In the genomic region with DNA sequence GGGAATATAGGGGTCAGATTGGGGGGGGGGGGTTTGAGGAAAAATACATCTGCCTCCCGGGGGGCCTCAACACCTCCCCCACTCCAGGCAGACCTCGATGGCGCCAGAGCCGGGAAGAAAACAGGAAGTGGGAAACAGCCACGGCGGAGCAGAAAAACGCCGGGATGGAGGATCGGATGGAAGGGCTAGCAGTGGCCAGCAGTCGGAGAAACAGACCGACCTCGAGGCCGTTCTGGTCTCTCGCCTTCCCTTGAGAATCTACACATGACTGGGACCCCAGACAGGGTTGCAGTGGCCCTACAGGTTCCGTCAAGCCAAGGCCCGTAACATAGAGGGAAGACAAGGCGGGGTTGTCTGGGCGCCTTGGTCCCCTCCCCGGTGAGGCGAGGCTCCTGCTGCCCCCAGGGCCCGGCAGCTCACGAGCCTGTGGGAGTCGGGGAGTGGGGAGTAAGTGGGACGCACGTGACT, we compare ENCODE assay signal across 8 mouse cellular contexts. TPM values are rescaled to one million over a fixed set of nuclear protein-coding genes. Genes with fewer than 3 reads are reported as not detected.
DNase-seq lines count a peak whose midpoint lies in the region; ATAC-seq and TF ChIP-seq lines count a peak whose summit lies in the region.

No protein-coding gene starts in this region.

- under 1% methylated on average over 25 of the region's 25 CpGs for WGBS in heart, embryonic 11.5 days (ENCODE audit: insufficient replicate concordance)
- WGBS in neural tube, embryonic 12.5 days: under 1% methylated on average over 25 of the region's 25 CpGs

- peaks cover 12% of the 10 kb centered on the region for H3K36me3 ChIP-seq in heart, embryonic 11.5 days (ENCODE audit: control insufficient read depth, insufficient read depth, low read length)
- peaks cover 29% of the 10 kb centered on the region for H3K36me3 ChIP-seq in ES-E14 (ENCODE audit: control insufficient read depth, insufficient read depth, low read length, poor library complexity, severe bottlenecking)
- peaks cover 18% of the 10 kb centered on the region for H3K36me3 ChIP-seq in neural tube, embryonic 12.5 days

- peaks cover 39% of the 10 kb centered on the region for H3K4me1 ChIP-seq in heart, embryonic 11.5 days (ENCODE audit: control insufficient read depth, insufficient read depth, low read length)
- H3K4me1 ChIP-seq in ES-E14 (ENCODE audit: control insufficient read depth in 2 of 2, insufficient read depth in 2 of 2, low read length in 2 of 2, poor library complexity in 1 of 2): peaks cover 3 to 26% of the 10 kb centered on the region in 2 experiments
- H3K4me1 ChIP-seq in embryonic fibroblast, embryonic 13.5 days (ENCODE audit: control insufficient read depth, insufficient read depth, low read length): peaks cover 9% of the 10 kb centered on the region; the same call in 1 of the 2 replicates
- peaks cover 50% of the 10 kb centered on the region for H3K4me1 ChIP-seq in neural tube, embryonic 12.5 days

- peak overlapping the region; percentile 99 for H3K27ac ChIP-seq in heart, embryonic 11.5 days (ENCODE audit: low read depth, low read length)
- H3K27ac ChIP-seq in ES-E14 (ENCODE audit: insufficient read depth, low read depth, low read length, poor library complexity, severe bottlenecking): peak overlapping the region; percentile 94
- peak overlapping the region; percentile 80 for H3K27ac ChIP-seq in embryonic fibroblast, embryonic 13.5 days (ENCODE audit: insufficient read depth, low read length)
- H3K27ac ChIP-seq in neural tube, embryonic 12.5 days: peak overlapping the region; percentile 82

- no peaks in the 10 kb centered on the region for H3K9me3 ChIP-seq in heart, embryonic 11.5 days (replicated peaks; ENCODE audit: control insufficient read depth, low read length)
- no peaks in the 10 kb centered on the region for H3K9me3 ChIP-seq in ES-E14 (ENCODE audit: control insufficient read depth, insufficient read depth, low read depth, low read length)
- no peaks in the 10 kb centered on the region for H3K9me3 ChIP-seq in neural tube, embryonic 12.5 days

- ATAC-seq in heart, embryonic 11.5 days (replicated peaks; ENCODE audit: insufficient number of reproducible peaks, low FRiP score, low TSS enrichment): no peak; the same call in 1 of the 2 replicates
- peak; percentile 17; the same call in 1 of the 2 replicates for ATAC-seq in neural tube, embryonic 12.5 days (ENCODE audit: low FRiP score, low read depth)

- DNase-seq in heart, postnatal 36 days: no peak
- no peak for DNase-seq in ES-E14 (ENCODE audit: low read depth, low spot score)
- DNase-seq in kidney, postnatal 14 days: peak; percentile 50
- no peak for DNase-seq in adrenal gland, postnatal 25 days
- DNase-seq in thymus, postnatal 0 days (ENCODE audit: low spot score): no peak

- peak overlapping the region; percentile 80 for H3K4me3 ChIP-seq in heart, embryonic 11.5 days (ENCODE audit: low read depth, low read length)
- peak overlapping the region; percentile 92 to 98 for H3K4me3 ChIP-seq in ES-E14 (ENCODE audit: insufficient read depth in 1 of 2, low read depth in 1 of 2, low read length in 2 of 2, poor library complexity in 1 of 2, severe bottlenecking in 1 of 2)
- peak overlapping the region; percentile 79 for H3K4me3 ChIP-seq in embryonic fibroblast, embryonic 13.5 days (ENCODE audit: insufficient read depth, low read length)
- peak overlapping the region; percentile 89 for H3K4me3 ChIP-seq in neural tube, embryonic 12.5 days

- in situ Hi-C loops in ES-E14 (cut with MboI; ENCODE audit: low sequenced_read_pairs in 2 of 2, unreplicated experiment in 2 of 2): no loop called here

- H3K9ac ChIP-seq in heart, embryonic 11.5 days (ENCODE audit: low read depth, low read length): peak overlapping the region; percentile 99
- H3K9ac ChIP-seq in ES-E14 (ENCODE audit: insufficient read depth, low read depth, low read length, poor library complexity, severe bottlenecking): peak overlapping the region; percentile 91
- H3K9ac ChIP-seq in neural tube, embryonic 12.5 days: peak overlapping the region; percentile 83

- no peak for TF ChIP-seq CTCF in embryonic fibroblast, embryonic 13.5 days (IDR thresholded peaks at IDR 0.05; ENCODE audit: borderline replicate concordance, insufficient read depth, low read length)

- intact Hi-C loops in heart, postnatal 36 days (cut with DNase I): loop anchor here (1.0 kb wide), 1 partner anchor 10 kb away; no protein-coding TSS in a partner anchor

- H3K27me3 ChIP-seq in heart, embryonic 11.5 days (ENCODE audit: control insufficient read depth, insufficient read depth, low read length): no peaks in the 10 kb centered on the region
- H3K27me3 ChIP-seq in neural tube, embryonic 12.5 days (replicated peaks): no peaks in the 10 kb centered on the region

- peak overlapping the region; percentile 98 for H3K4me2 ChIP-seq in heart, embryonic 11.5 days
- H3K4me2 ChIP-seq in neural tube, embryonic 12.5 days (replicated peaks): peak overlapping the region; percentile 96

- TF ChIP-seq POLR2A in embryonic fibroblast, embryonic 13.5 days (IDR thresholded peaks at IDR 0.05; ENCODE audit: low read depth, low read length): no peak; the same call in 1 of the 2 replicates

TF ChIP-seq in ES-E14, 5 proteins besides CTCF, POLR2A, EP300 and RAD21:
- TF ChIP-seq ZC3H11A (IDR thresholded peaks at IDR 0.05; ENCODE audit: borderline replicate concordance, low read depth, low read length): no peak
TF ChIP-seq in ES-E14: peak in this region for 0.

RNA-seq across cellular contexts. Expression of gene Erf, which starts 1.7 kb away (rescaled TPM):
- polyA plus RNA-seq in heart, embryonic 11.5 days (2014; fragmentation: Nextera tagmentation; extraction: Ambion mirVana): 20.5 and 25.0 TPM in 2 replicates
- 10 to 100 TPM; 22.3 to 26.2 TPM for total RNA-seq in heart, postnatal 36 days (2021)
- 82.2 and 87.1 TPM in 2 replicates for total RNA-seq in ES-E14 (2012; rRNA removed)
- polyA plus RNA-seq in embryonic fibroblast, embryonic 13.5 days (2011; ENCODE audit: insufficient read length, low read depth, missing spikeins): 64.5 and 70.9 TPM in 2 replicates
- polyA plus RNA-seq in neural tube, embryonic 12.5 days (2016; fragmentation: Nextera tagmentation; extraction: Ambion mirVana): 11.9 and 13.1 TPM in 2 replicates
- 19.4 and 33.2 TPM in 2 replicates for total RNA-seq in adrenal gland, postnatal 25 days (2021)
- polyA plus RNA-seq in thymus, postnatal 0 days (2015; fragmentation: Nextera tagmentation; extraction: Ambion mirVana): 4.5 and 6.4 TPM in 2 replicates

RNA-seq across cellular contexts. Expression of gene Gsk3a, which starts 11.2 kb away (rescaled TPM):
- 10.4 and 11.6 TPM in 2 replicates for polyA plus RNA-seq in heart, embryonic 11.5 days (2014; fragmentation: Nextera tagmentation; extraction: Ambion mirVana)
- 10 to 100 TPM; 67.5 to 69.2 TPM for total RNA-seq in heart, postnatal 36 days (2021)
- 38.2 and 38.5 TPM in 2 replicates for total RNA-seq in ES-E14 (2012; rRNA removed)
- 70.6 and 72.5 TPM in 2 replicates for polyA plus RNA-seq in embryonic fibroblast, embryonic 13.5 days (2011; ENCODE audit: insufficient read length, low read depth, missing spikeins)
- polyA plus RNA-seq in neural tube, embryonic 12.5 days (2016; fragmentation: Nextera tagmentation; extraction: Ambion mirVana): 19.1 and 20.3 TPM in 2 replicates
- 97.4 and 108 TPM in 2 replicates for total RNA-seq in adrenal gland, postnatal 25 days (2021)
- 16.7 and 17.5 TPM in 2 replicates for polyA plus RNA-seq in thymus, postnatal 0 days (2015; fragmentation: Nextera tagmentation; extraction: Ambion mirVana)

RNA-seq across cellular contexts. Expression of gene Cic, which starts 18.6 kb away (rescaled TPM):
- polyA plus RNA-seq in heart, embryonic 11.5 days (2014; fragmentation: Nextera tagmentation; extraction: Ambion mirVana): 25.0 and 31.5 TPM in 2 replicates
- total RNA-seq in heart, postnatal 36 days (2021): 10 to 100 TPM; 63.7 to 68.7 TPM
- total RNA-seq in ES-E14 (2012; rRNA removed): 68.4 and 72.4 TPM in 2 replicates
- polyA plus RNA-seq in embryonic fibroblast, embryonic 13.5 days (2011; ENCODE audit: insufficient read length, low read depth, missing spikeins): 138 and 152 TPM in 2 replicates
- polyA plus RNA-seq in neural tube, embryonic 12.5 days (2016; fragmentation: Nextera tagmentation; extraction: Ambion mirVana): 44.2 and 45.0 TPM in 2 replicates
- 134 and 146 TPM in 2 replicates for total RNA-seq in adrenal gland, postnatal 25 days (2021)
- 28.4 and 37.2 TPM in 2 replicates for polyA plus RNA-seq in thymus, postnatal 0 days (2015; fragmentation: Nextera tagmentation; extraction: Ambion mirVana)

RNA-seq across cellular contexts. Expression of gene Zfp526, which starts 27.7 kb away (rescaled TPM):
- 2.3 and 2.7 TPM in 2 replicates for polyA plus RNA-seq in heart, embryonic 11.5 days (2014; fragmentation: Nextera tagmentation; extraction: Ambion mirVana)
- 1 to 10 TPM; 8.9 to 10.0 TPM for total RNA-seq in heart, postnatal 36 days (2021)
- 5.0 and 5.2 TPM in 2 replicates for total RNA-seq in ES-E14 (2012; rRNA removed)
- 9.3 and 9.7 TPM in 2 replicates for polyA plus RNA-seq in embryonic fibroblast, embryonic 13.5 days (2011; ENCODE audit: insufficient read length, low read depth, missing spikeins)
- polyA plus RNA-seq in neural tube, embryonic 12.5 days (2016; fragmentation: Nextera tagmentation; extraction: Ambion mirVana): 2.1 and 2.9 TPM in 2 replicates
- total RNA-seq in adrenal gland, postnatal 25 days (2021): 14.6 and 16.0 TPM in 2 replicates
- 2.7 and 3.1 TPM in 2 replicates for polyA plus RNA-seq in thymus, postnatal 0 days (2015; fragmentation: Nextera tagmentation; extraction: Ambion mirVana)

RNA-seq across cellular contexts. Expression of gene Dedd2, which starts 28.5 kb away (rescaled TPM):
- polyA plus RNA-seq in heart, embryonic 11.5 days (2014; fragmentation: Nextera tagmentation; extraction: Ambion mirVana): 5.3 and 6.7 TPM in 2 replicates
- 10 to 100 TPM; 17.3 to 22.2 TPM for total RNA-seq in heart, postnatal 36 days (2021)
- 22.8 and 31.3 TPM in 2 replicates for total RNA-seq in ES-E14 (2012; rRNA removed)
- 2.3 and 2.5 TPM in 2 replicates for polyA plus RNA-seq in embryonic fibroblast, embryonic 13.5 days (2011; ENCODE audit: insufficient read length, low read depth, missing spikeins)
- 15.5 and 17.7 TPM in 2 replicates for polyA plus RNA-seq in neural tube, embryonic 12.5 days (2016; fragmentation: Nextera tagmentation; extraction: Ambion mirVana)
- 17.5 and 18.0 TPM in 2 replicates for total RNA-seq in adrenal gland, postnatal 25 days (2021)
- polyA plus RNA-seq in thymus, postnatal 0 days (2015; fragmentation: Nextera tagmentation; extraction: Ambion mirVana): 28.4 and 32.8 TPM in 2 replicates
